Mouse (Mus musculus): ENCODE measurements around the gene Tldc1.

Tldc1 gene

GRCm38 (mm10) chr8:119776668-119777245 is 1.5 kb downstream of the Tldc1 start:
- in situ Hi-C loops (cut with MboI, MseI): loop anchor here (5.0 kb wide), 2 partner anchors 66 to 89 kb away; partner anchors contain the start of gene Cotl1

- in situ Hi-C loops (cut with MboI, MseI): no loop called here
These were observed 12.3 kb downstream of the Tldc1 start for GRCm38 (mm10) chr8:119765761-119766444.

- in situ Hi-C loops (cut with MboI, MseI): no loop called here
These were observed 12.9 kb downstream of the Tldc1 start for GRCm38 (mm10) chr8:119765311-119765710.

- in situ Hi-C loops (cut with MboI, MseI): no loop called here
These were observed 15.7 kb downstream of the Tldc1 start for GRCm38 (mm10) chr8:119762226-119763220.

GRCm38 (mm10) chr8:119761692-119762091 is 16.5 kb downstream of the Tldc1 start:
- in situ Hi-C loops (cut with MboI, MseI): no loop called here

GRCm38 (mm10) chr8:119756538-119756937 is 21.7 kb downstream of the Tldc1 start:
- in situ Hi-C loops (cut with MboI, MseI): no loop called here

- in situ Hi-C loops (cut with MboI, MseI): no loop called here
These were observed 22.1 kb downstream of the Tldc1 start for GRCm38 (mm10) chr8:119756147-119756461.

- in situ Hi-C loops (cut with MboI, MseI): no loop called here
These were observed 22.7 kb downstream of the Tldc1 start for GRCm38 (mm10) chr8:119755238-119756146.

GRCm38 (mm10) chr8:119744604-119745003 is 33.6 kb downstream of the Tldc1 start:
- in situ Hi-C loops (cut with MboI, MseI): no loop called here

GRCm38 (mm10) chr8:119743291-119744026 is 34.8 kb downstream of the Tldc1 start:
- in situ Hi-C loops (cut with MboI, MseI): no loop called here

- in situ Hi-C loops (cut with MboI, MseI): no loop called here
These were observed 35.8 kb downstream of the Tldc1 start for GRCm38 (mm10) chr8:119742409-119742808.

GRCm38 (mm10) chr8:119740634-119741033 is 37.6 kb downstream of the Tldc1 start:
- in situ Hi-C loops (cut with MboI, MseI): no loop called here

- in situ Hi-C loops (cut with MboI, MseI): no loop called here
These were observed 39.9 kb downstream of the Tldc1 start for GRCm38 (mm10) chr8:119738129-119738907.

- in situ Hi-C loops (cut with MboI, MseI): no loop called here
These were observed 40.9 kb downstream of the Tldc1 start for GRCm38 (mm10) chr8:119737093-119737900.

- in situ Hi-C loops (cut with MboI, MseI): no loop called here
These were observed 41.8 kb downstream of the Tldc1 start for GRCm38 (mm10) chr8:119736348-119736917.

GRCm38 (mm10) chr8:119732072-119732471 is 46.1 kb downstream of the Tldc1 start:
- in situ Hi-C loops (cut with MboI, MseI): no loop called here

GRCm38 (mm10) chr8:119728351-119728895 is 49.8 kb downstream of the Tldc1 start:
- in situ Hi-C loops (cut with MboI, MseI): no loop called here

- in situ Hi-C loops (cut with MboI, MseI): no loop called here
These were observed 51.1 kb downstream of the Tldc1 start for GRCm38 (mm10) chr8:119727093-119727492.
